In genomic region chr6:4910042-4910634, GRCm38 (mm10) we compare ENCODE assay signal across 16 mouse cellular contexts. TPM values are rescaled to one million over a fixed set of nuclear protein-coding genes. Genes with fewer than 3 reads are reported as not detected.
DNase-seq lines count a peak whose midpoint lies in the region; ATAC-seq and TF ChIP-seq lines count a peak whose summit lies in the region.
"Had no signal": no experiment of that assay in that cellular context is flagged by ENCODE, and none has a peak within 500 bp of the region (broad histone marks: within the 10 kb centered on the region; RNA-seq: fewer than 3 reads in every experiment).

No protein-coding gene starts in this region.

- H3K9me3 ChIP-seq in hindbrain, embryonic 11.5 days (ENCODE audit: control insufficient read depth, low read length), result no peaks in the 10 kb centered on the region
- no peaks in the 10 kb centered on the region for H3K9me3 ChIP-seq in hindbrain, postnatal 0 days (ENCODE audit: low read length)
- H3K9me3 ChIP-seq in midbrain, embryonic 16.5 days (replicated peaks; ENCODE audit: control insufficient read depth, low read length, poor library complexity, severe bottlenecking), result no peaks in the 10 kb centered on the region
- no peaks in the 10 kb centered on the region for H3K9me3 ChIP-seq in midbrain, embryonic 11.5 days (ENCODE audit: control insufficient read depth, low read length)
- H3K9me3 ChIP-seq in limb, embryonic 13.5 days, result no peaks in the 10 kb centered on the region
- H3K9me3 ChIP-seq: G1E; liver, embryonic 15.5 days had no signal

- H3K9ac ChIP-seq in hindbrain, embryonic 11.5 days (ENCODE audit: low read depth, low read length), result no peak overlapping the region
- no peak overlapping the region for H3K9ac ChIP-seq in hindbrain, postnatal 0 days (replicated peaks; ENCODE audit: low read length)
- H3K9ac ChIP-seq in midbrain, embryonic 16.5 days (ENCODE audit: low read depth, low read length), result 0 out of 2 replicates have a peak overlapping the region, but pooled peaks have one; percentile 20
- H3K9ac ChIP-seq in midbrain, embryonic 11.5 days (ENCODE audit: low read length), result no peak overlapping the region
- H3K9ac ChIP-seq in limb, embryonic 13.5 days, result 0 out of 2 replicates have a peak overlapping the region, but pooled peaks have one; percentile 8
- H3K9ac ChIP-seq: liver, embryonic 15.5 days had no signal

- intact Hi-C loops in left cerebral cortex, postnatal 36 days (cut with DNase I), result no loop called here

- no peaks in the 10 kb centered on the region for H3K36me3 ChIP-seq in hindbrain, embryonic 11.5 days (ENCODE audit: control insufficient read depth, insufficient read depth, low read length)
- H3K36me3 ChIP-seq in hindbrain, postnatal 0 days (ENCODE audit: insufficient read depth, low read length), result no peaks in the 10 kb centered on the region
- H3K36me3 ChIP-seq in midbrain, embryonic 16.5 days (ENCODE audit: control insufficient read depth, insufficient read depth, low read length), result no peaks in the 10 kb centered on the region
- no peaks in the 10 kb centered on the region for H3K36me3 ChIP-seq in midbrain, embryonic 11.5 days (ENCODE audit: control insufficient read depth, insufficient read depth, low read length)
- H3K36me3 ChIP-seq in limb, embryonic 13.5 days, result peaks cover 9% of the 10 kb centered on the region
- H3K36me3 ChIP-seq: G1E; liver, embryonic 15.5 days had no signal

- no peaks in the 10 kb centered on the region for H3K27me3 ChIP-seq in hindbrain, embryonic 11.5 days (ENCODE audit: control insufficient read depth, insufficient read depth, low read length)
- no peaks in the 10 kb centered on the region for H3K27me3 ChIP-seq in hindbrain, postnatal 0 days (ENCODE audit: insufficient read depth, low read length)
- H3K27me3 ChIP-seq in midbrain, embryonic 16.5 days (ENCODE audit: control insufficient read depth, insufficient read depth, low read depth, low read length), result no peaks in the 10 kb centered on the region
- H3K27me3 ChIP-seq in midbrain, embryonic 11.5 days (ENCODE audit: control insufficient read depth, insufficient read depth, low read length), result no peaks in the 10 kb centered on the region
- no peaks in the 10 kb centered on the region for H3K27me3 ChIP-seq in limb, embryonic 13.5 days
- H3K27me3 ChIP-seq: liver, embryonic 15.5 days had no signal

- no peak overlapping the region for H3K4me3 ChIP-seq in hindbrain, embryonic 11.5 days (ENCODE audit: low read depth, low read length)
- no peak overlapping the region for H3K4me3 ChIP-seq in hindbrain, postnatal 0 days (ENCODE audit: low read length)
- no peak overlapping the region for H3K4me3 ChIP-seq in midbrain, embryonic 16.5 days (ENCODE audit: low read depth, low read length)
- H3K4me3 ChIP-seq in midbrain, embryonic 11.5 days (ENCODE audit: low read depth, low read length), result no peak overlapping the region
- no peak overlapping the region for H3K4me3 ChIP-seq in limb, embryonic 13.5 days
- H3K4me3 ChIP-seq: liver, embryonic 15.5 days had no signal

- 0 out of 2 replicates have a peak overlapping the region, but pooled peaks have one; percentile 32 for H3K27ac ChIP-seq in hindbrain, embryonic 11.5 days (ENCODE audit: low read depth, low read length)
- H3K27ac ChIP-seq in hindbrain, postnatal 0 days, result no peak overlapping the region
- H3K27ac ChIP-seq in midbrain, embryonic 16.5 days (ENCODE audit: low read length), result no peak overlapping the region
- no peak overlapping the region for H3K27ac ChIP-seq in midbrain, embryonic 11.5 days (ENCODE audit: low read depth, low read length)
- H3K27ac ChIP-seq in limb, embryonic 13.5 days, result no peak overlapping the region
- H3K27ac ChIP-seq: liver, embryonic 15.5 days; stomach, postnatal 0 days had no signal

- TF ChIP-seq CTCF in hindbrain, postnatal 0 days (IDR thresholded peaks at IDR 0.05; ENCODE audit: low read depth), result no peak

- no peak overlapping the region for H3K4me2 ChIP-seq in hindbrain, embryonic 11.5 days (replicated peaks; ENCODE audit: low read depth, low read length)
- no peak overlapping the region for H3K4me2 ChIP-seq in hindbrain, postnatal 0 days (ENCODE audit: low read depth, low read length)
- H3K4me2 ChIP-seq in midbrain, embryonic 16.5 days (ENCODE audit: low read length), result no peak overlapping the region
- no peak overlapping the region for H3K4me2 ChIP-seq in midbrain, embryonic 11.5 days
- H3K4me2 ChIP-seq in limb, embryonic 13.5 days (replicated peaks), result no peak overlapping the region
- H3K4me2 ChIP-seq: liver, embryonic 15.5 days had no signal

- no peak for DNase-seq in hindbrain, embryonic 11.5 days (ENCODE audit: low spot score)
- DNase-seq in hindbrain, postnatal 0 days (ENCODE audit: low spot score), result no peak
- no peak for DNase-seq in midbrain, embryonic 11.5 days (ENCODE audit: low spot score, missing footprints)
- no peak for DNase-seq in left cerebral cortex, postnatal 36 days (ENCODE audit: low spot score in 2 of 2)
- no peak for DNase-seq in spleen, adult 12 weeks (ENCODE audit: low spot score)
- DNase-seq: adrenal gland, adult 8-10 months; cerebellum, adult 18-20 months; gastrocnemius, postnatal 10 days; lung, postnatal 10 days; thymus, postnatal 25 days had no signal

- ATAC-seq in hindbrain, embryonic 11.5 days (ENCODE audit: low FRiP score), result peak; percentile 59; the same call in 1 of the 2 replicates
- no peak for ATAC-seq in hindbrain, postnatal 0 days
- ATAC-seq in midbrain, embryonic 16.5 days, result no peak
- no peak for ATAC-seq in midbrain, embryonic 11.5 days (ENCODE audit: low FRiP score)
- no peak for ATAC-seq in limb, embryonic 13.5 days (ENCODE audit: low FRiP score, low read depth)
- ATAC-seq: forebrain, embryonic 16.5 days had no signal

- WGBS in hindbrain, embryonic 11.5 days, result 43% methylated on average over 10 of the region's 10 CpGs
- 46% methylated on average over 10 of the region's 10 CpGs for WGBS in hindbrain, postnatal 0 days
- 32% methylated on average over 10 of the region's 10 CpGs for WGBS in midbrain, embryonic 16.5 days
- WGBS in midbrain, embryonic 11.5 days, result 34% methylated on average over 10 of the region's 10 CpGs
- WGBS in limb, embryonic 13.5 days, result 43% methylated on average over 10 of the region's 10 CpGs

- H3K4me1 ChIP-seq in hindbrain, embryonic 11.5 days (replicated peaks; ENCODE audit: control insufficient read depth, insufficient read depth, low read length), result peaks cover 5% of the 10 kb centered on the region; the same call in 1 of the 2 replicates
- H3K4me1 ChIP-seq in hindbrain, postnatal 0 days (ENCODE audit: insufficient read depth, low read length), result peaks cover 5% of the 10 kb centered on the region; the same call in 1 of the 2 replicates
- H3K4me1 ChIP-seq in midbrain, embryonic 16.5 days (ENCODE audit: control insufficient read depth, insufficient read depth, low read length), result peaks cover 35% of the 10 kb centered on the region
- peaks cover 31% of the 10 kb centered on the region for H3K4me1 ChIP-seq in midbrain, embryonic 11.5 days (ENCODE audit: control insufficient read depth, insufficient read depth, low read length)
- H3K4me1 ChIP-seq in limb, embryonic 13.5 days, result peaks cover 19% of the 10 kb centered on the region
- H3K4me1 ChIP-seq: liver, embryonic 15.5 days had no signal

RNA-seq across cellular contexts. Expression of gene Ppp1r9a, which starts 7.4 kb away (rescaled TPM):
- polyA plus RNA-seq in hindbrain, embryonic 11.5 days (2014; fragmentation: Nextera tagmentation; extraction: Ambion mirVana), result 22.9 and 33.9 TPM in 2 replicates
- total RNA-seq in hindbrain, postnatal 0 days (2014; rRNA removed), result 44.7 and 61.6 TPM in 2 replicates
- 36.5 and 39.3 TPM in 2 replicates for polyA plus RNA-seq in hindbrain, postnatal 0 days (2015; fragmentation: Nextera tagmentation; extraction: Ambion mirVana)
- polyA plus RNA-seq in midbrain, embryonic 16.5 days (2015; fragmentation: Nextera tagmentation; extraction: Ambion mirVana), result 37.4 and 45.4 TPM in 2 replicates
- polyA plus RNA-seq in midbrain, embryonic 11.5 days (2014; fragmentation: Nextera tagmentation; extraction: Ambion mirVana), result 17.8 and 19.0 TPM in 2 replicates
- polyA plus RNA-seq in limb, embryonic 13.5 days (2015; fragmentation: Nextera tagmentation; extraction: Ambion mirVana), result 23.4 and 23.6 TPM in 2 replicates
- total RNA-seq in left cerebral cortex, postnatal 36 days (2021), result 100 to 1,000 TPM; 199 TPM

Comparison
In these comparisons a context has a peak if more than half of its experiments do, and no peak if none do; other contexts are left out.
1. H3K9ac ChIP-seq: peak in midbrain, embryonic 16.5 days (single experiment) and limb, embryonic 13.5 days (single experiment); none in hindbrain, embryonic 11.5 days (single experiment), hindbrain, postnatal 0 days (single experiment) and midbrain, embryonic 11.5 days (single experiment).